Mouse (Mus musculus) adrenal gland, postnatal 14 days (tissue): ENCODE measurements around the gene 1700067K01Rik. TPM values are rescaled to one million over a fixed set of nuclear protein-coding genes. Genes with fewer than 3 reads are reported as not detected.
"Not testable (repeated sequence)": the region's sequence is repeated elsewhere in the genome, so short reads cannot be mapped to it uniquely, and the experiment has no call there.

Experiments
- DNase-seq: peaks from one replicate; pipeline ENCODE4 v3.0.0; 2021; ENCODE audit warnings: mixed read lengths
- total RNA-seq: library from RNA; stranded (reverse); gene quantifications from 2 replicates; pipeline ENCODE4 v1.2.3, GENCODE M21; 2021

1700067K01Rik gene
- total RNA-seq, 1 experiment from 2014 or later: 0.56 TPM

- no peak for DNase-seq
Measured at GRCm38 (mm10) chr8:83982449-83982848, 18.9 kb upstream of the 1700067K01Rik start.

- not testable (repeated sequence) for DNase-seq
Measured at GRCm38 (mm10) chr8:83983222-83983621, 18.1 kb upstream of the 1700067K01Rik start.

GRCm38 (mm10) chr8:83989243-83989642 is 12.1 kb upstream of the 1700067K01Rik start:
- no peak for DNase-seq

- DNase-seq: no peak
Measured at GRCm38 (mm10) chr8:83990170-83990569, 11.1 kb upstream of the 1700067K01Rik start.

GRCm38 (mm10) chr8:83992488-83992887 is 8.8 kb upstream of the 1700067K01Rik start:
- DNase-seq: no peak

GRCm38 (mm10) chr8:83994030-83994429 is 7.3 kb upstream of the 1700067K01Rik start:
- DNase-seq: no peak

GRCm38 (mm10) chr8:83995973-83996372 is 5.3 kb upstream of the 1700067K01Rik start:
- no peak for DNase-seq

- DNase-seq: peak; percentile 96
Measured at GRCm38 (mm10) chr8:83996567-83997505, 4.5 kb upstream of the 1700067K01Rik start.

GRCm38 (mm10) chr8:83997511-83998141 is 3.7 kb upstream of the 1700067K01Rik start, which contains the start of gene Samd1:
Gene Samd1 (plus strand): TSS chr8:83997672.
- DNase-seq: peak; percentile 70

GRCm38 (mm10) chr8:83998231-83999056 is 2.9 kb upstream of the 1700067K01Rik start:
- peak; percentile 75 for DNase-seq

- DNase-seq: no peak
Measured at GRCm38 (mm10) chr8:83999057-83999705, 2.1 kb upstream of the 1700067K01Rik start.

GRCm38 (mm10) chr8:83999825-84000224 is 1.5 kb upstream of the 1700067K01Rik start:
- no peak for DNase-seq

GRCm38 (mm10) chr8:84002957-84003611 is 1.8 kb downstream of the 1700067K01Rik start:
- no peak for DNase-seq

GRCm38 (mm10) chr8:84003612-84004246 is 2.4 kb downstream of the 1700067K01Rik start:
- DNase-seq: no peak

- DNase-seq: peak; percentile 97
Measured at GRCm38 (mm10) chr8:84004533-84005201, 3.4 kb downstream of the 1700067K01Rik start.

- DNase-seq: not testable (repeated sequence)
Measured at GRCm38 (mm10) chr8:84005502-84005901, 4.2 kb downstream of the 1700067K01Rik start.

- DNase-seq: no peak
Measured at GRCm38 (mm10) chr8:84008362-84008761, 7.1 kb downstream of the 1700067K01Rik start.

- DNase-seq: peak; percentile 93
Measured at GRCm38 (mm10) chr8:84009876-84010275, 8.6 kb downstream of the 1700067K01Rik start.

GRCm38 (mm10) chr8:84010625-84011611 is 9.6 kb downstream of the 1700067K01Rik start:
- DNase-seq: peak; percentile 85
